Mouse (Mus musculus) MEL (cell line): Measurements from ENCODE around the gene Lrrc30.
A peak's percentile ranks its signal among the peaks of the same experiment; 100 is the strongest.

Experiments used
- CTCF ChIP-seq, 3 experiments: IDR thresholded peaks in 2 of 3; conservative IDR thresholded peaks in 1 of 3; 2 replicates each; pipeline ENCODE4 v1.5.1; 2011 to 2012; ENCODE audit warnings: low read length in 3 of 3, low read depth in 2 of 3, mild to moderate bottlenecking in 2 of 3, improper control_type of control experiment in 1 of 3, inconsistent platforms in 1 of 3, mixed read lengths in 1 of 3, moderate library complexity in 1 of 3; ENCODE audit not compliant: control insufficient read depth in 1 of 3, insufficient read depth in 1 of 3, poor library complexity in 1 of 3, severe bottlenecking in 1 of 3
- GABPA ChIP-seq: IDR thresholded peaks from 2 replicates; pipeline ENCODE4 v1.6.1; 2012; ENCODE audit warnings: low read depth, mild to moderate bottlenecking, inconsistent platforms, low read length, improper control_type of control experiment, moderate library complexity
- JUND ChIP-seq: IDR thresholded peaks from 2 replicates; pipeline ENCODE4 v1.6.1; 2011; ENCODE audit warnings: low read depth, mild to moderate bottlenecking, improper control_type of control experiment, low read length
- MAZ ChIP-seq: IDR thresholded peaks from 2 replicates; pipeline ENCODE4 v1.6.1; 2012; ENCODE audit warnings: low read depth, mild to moderate bottlenecking, inconsistent platforms, low read length, improper control_type of control experiment
- POLR2A ChIP-seq, 2 experiments: IDR thresholded peaks; 2 replicates each; pipeline ENCODE4 v1.6.1; 2011 to 2012; ENCODE audit warnings: low read length in 2 of 2, mild to moderate bottlenecking in 2 of 2, control low read depth in 1 of 2, improper control_type of control experiment in 1 of 2, low read depth in 1 of 2, moderate library complexity in 1 of 2; ENCODE audit not compliant: control insufficient read depth in 1 of 2, insufficient read depth in 1 of 2, poor library complexity in 1 of 2
- USF2 ChIP-seq, 2 experiments: IDR thresholded peaks; 2 replicates each; pipeline ENCODE4 v1.6.1; 2011 to 2012; ENCODE audit warnings: improper control_type of control experiment in 2 of 2, low read length in 2 of 2, borderline replicate concordance in 1 of 2, inconsistent platforms in 1 of 2, low read depth in 1 of 2, mild to moderate bottlenecking in 1 of 2; ENCODE audit not compliant: insufficient read depth in 1 of 2
- ZKSCAN1 ChIP-seq: IDR thresholded peaks from 2 replicates; pipeline ENCODE4 v1.6.1; 2012; ENCODE audit warnings: low read depth, mild to moderate bottlenecking, inconsistent platforms, low read length, improper control_type of control experiment, moderate library complexity
- ZNF384 ChIP-seq: IDR thresholded peaks from 2 replicates; pipeline ENCODE4 v1.6.1; 2012; ENCODE audit warnings: low read depth, mild to moderate bottlenecking, inconsistent platforms, low read length, improper control_type of control experiment

GRCm38 (mm10) chr17:67584937-67585579 is 47.5 kb downstream of the Lrrc30 start:
- TF ChIP-seq CTCF (IDR thresholded peaks at IDR 0.05 in 2 of 3, conservative IDR thresholded peaks at IDR 0.05 in 1 of 3; ENCODE audit: control insufficient read depth in 1 of 3, insufficient read depth in 1 of 3, low read depth in 2 of 3, low read length in 3 of 3, poor library complexity in 1 of 3, severe bottlenecking in 1 of 3) = peak in 2 of 3 experiments; percentile 6 to 14; a peak in 1 of 6 replicates
- TF ChIP-seq USF2 (IDR thresholded peaks at IDR 0.05; ENCODE audit: borderline replicate concordance in 1 of 2, insufficient read depth in 1 of 2, low read depth in 1 of 2, low read length in 2 of 2) = no peak
- no peak for TF ChIP-seq GABPA
- TF ChIP-seq POLR2A (IDR thresholded peaks at IDR 0.05; ENCODE audit: control insufficient read depth in 1 of 2, insufficient read depth in 1 of 2, low read depth in 1 of 2, low read length in 2 of 2, poor library complexity in 1 of 2) = no peak
- TF ChIP-seq ZKSCAN1 = no peak
- no peak for TF ChIP-seq JUND
- TF ChIP-seq ZNF384 = no peak
- no peak for TF ChIP-seq MAZ
